Mouse (Mus musculus) kidney, adult 2 months (tissue): ENCODE measurements around the gene Gnb1. TPM values are rescaled to one million over a fixed set of nuclear protein-coding genes. Genes with fewer than 3 reads are reported as not detected.
A peak's percentile ranks its signal among the peaks of the same experiment; 100 is the strongest.
"Not testable (repeated sequence)": the region's sequence is repeated elsewhere in the genome, so short reads cannot be mapped to it uniquely, and the experiment has no call there.

Experiments
- DNase-seq: peaks from one replicate; pipeline ENCODE4 v3.0.0; 2021
- H3K27ac ChIP-seq: fragments of 200-500 bp; 2 replicates; pipeline ENCODE4 v1.5.1; 2012; ENCODE audit warnings: low read depth, low read length, control low read depth, inconsistent platforms; ENCODE audit not compliant: insufficient read depth
- H3K27me3 ChIP-seq: fragments of 200-500 bp; replicated peaks from 2 replicates; pipeline ENCODE4 v1.6.1; 2012; ENCODE audit warnings: mild to moderate bottlenecking, moderate library complexity, low read length, inconsistent platforms; ENCODE audit not compliant: control insufficient read depth, insufficient read depth
- H3K36me3 ChIP-seq: fragments of 200-500 bp; 2 replicates; pipeline ENCODE4 v1.6.1; 2012; ENCODE audit warnings: mild to moderate bottlenecking, moderate library complexity, low read length, inconsistent platforms; ENCODE audit not compliant: control insufficient read depth, insufficient read depth
- H3K4me1 ChIP-seq: fragments of 200-500 bp; 2 replicates; pipeline ENCODE4 v1.6.1; 2011; ENCODE audit warnings: low read length; ENCODE audit not compliant: control insufficient read depth, insufficient read depth
- H3K4me3 ChIP-seq: fragments of 200-500 bp; 2 replicates; pipeline ENCODE4 v1.5.1; 2011; ENCODE audit warnings: mild to moderate bottlenecking, low read depth, low read length, control low read depth; ENCODE audit not compliant: insufficient read depth
- CTCF ChIP-seq: fragments of 200-500 bp; conservative IDR thresholded peaks from 2 replicates; pipeline ENCODE4 v1.5.1; 2011; ENCODE audit warnings: low read depth, mild to moderate bottlenecking, control low read depth, low read length, moderate library complexity, mixed read lengths; ENCODE audit not compliant: insufficient read depth, insufficient read length
- POLR2A ChIP-seq: fragments of 200-500 bp; IDR thresholded peaks from one replicate; pipeline ENCODE4 v1.6.1; 2011; ENCODE audit warnings: low read depth, low read length, control low read depth
- WGBS: fragments of 180-500 bp; shearing (Covaris S2); methylation state at CpG from one replicate; pipeline ENCODE4 v1.1.7; 2018; 5-methylcytosine and 5-hydroxymethylcytosine counted together
- polyA plus RNA-seq: library from polyadenylated mRNA; depleted of rRNA; stranded (reverse); fragments of >200 nt; gene quantifications from 2 replicates; pipeline ENCODE4 v1.2.3, GENCODE M21; 2012

Gnb1 gene
- polyA plus RNA-seq, 1 experiment = 399 TPM

DNA sequence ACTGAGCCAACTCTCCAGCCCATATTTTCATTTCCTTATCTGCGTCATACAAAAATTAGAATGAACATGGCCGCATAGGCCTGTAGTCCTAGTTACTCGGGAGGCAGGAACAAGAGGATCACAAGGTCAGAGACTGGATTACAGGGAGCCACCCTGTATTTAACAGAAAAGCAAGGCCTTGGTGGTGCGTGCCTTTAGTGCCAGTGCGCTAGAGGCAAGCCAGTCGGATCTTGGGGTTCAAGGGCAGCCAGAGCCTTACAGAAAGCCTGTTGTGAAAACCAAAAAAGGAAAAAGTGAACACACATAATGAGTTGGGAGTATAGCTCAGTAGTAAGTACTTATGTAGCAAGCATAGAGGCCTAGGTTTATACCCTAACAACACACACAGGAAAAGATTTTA is 78.7 kb downstream of the Gnb1 start:
- Histone ChIP-seq H3K36me3 (no peaks in the 10 kb centered on the region), H3K4me1 (peaks cover 35% of the 10 kb centered on the region), H3K27me3 (no peaks in the 10 kb centered on the region), H3K4me3 (no peak overlapping the region), H3K27ac (no peak overlapping the region)
- 82% methylated on average over 6 of the region's 6 CpGs for WGBS
- TF ChIP-seq POLR2A (no peak), CTCF (no peak)
- DNase-seq = no peak

DNA sequence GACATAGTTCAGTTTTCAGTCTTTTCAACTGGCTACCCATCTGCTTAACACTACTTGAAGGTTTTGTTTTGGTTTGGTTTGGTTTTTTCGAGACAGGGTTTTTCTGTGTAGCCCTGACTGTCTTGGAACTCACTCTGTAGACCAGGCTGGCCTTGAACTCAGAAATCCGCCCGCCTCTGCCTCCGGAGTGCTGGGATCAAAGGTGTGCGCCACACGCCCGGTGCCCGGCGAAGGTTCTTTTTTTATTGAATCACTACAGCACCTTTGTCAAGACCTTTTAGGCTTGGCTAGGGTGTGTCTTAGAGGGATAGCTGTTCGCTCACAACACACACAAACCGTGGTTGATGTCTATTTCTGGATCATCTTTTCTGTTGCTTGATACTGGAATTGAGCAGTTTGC is 79.2 kb downstream of the Gnb1 start:
- H3K27me3 ChIP-seq, H3K27ac ChIP-seq, DNase-seq, H3K4me3 ChIP-seq, H3K36me3 ChIP-seq: not testable (repeated sequence)
- peaks cover 30% of the 10 kb centered on the region for H3K4me1 ChIP-seq
- WGBS = 83% methylated on average over 11 of the region's 11 CpGs

DNA sequence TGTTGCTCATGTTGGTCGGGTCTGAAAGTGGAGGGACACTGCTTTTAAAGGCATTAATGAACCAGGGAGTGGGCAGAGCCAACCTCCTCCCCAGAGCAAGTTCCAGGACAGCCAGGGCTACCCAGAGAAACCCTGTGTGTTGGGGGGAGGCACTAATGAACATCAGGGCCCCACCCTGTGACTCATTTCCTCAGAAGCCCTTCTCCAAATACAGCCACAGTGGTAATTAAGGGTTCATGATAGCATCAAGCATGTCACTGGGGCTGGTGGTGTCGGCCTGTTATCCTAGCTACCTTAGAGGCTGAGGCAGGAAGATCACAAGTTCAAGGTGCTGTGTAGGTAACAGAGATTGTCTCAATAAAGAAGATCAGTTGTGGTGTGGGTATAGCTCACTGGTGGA is 80.3 kb downstream of the Gnb1 start:
- Histone ChIP-seq H3K4me1 (peaks cover 21% of the 10 kb centered on the region), H3K27me3 (no peaks in the 10 kb centered on the region), H3K27ac (no peak overlapping the region), H3K36me3 (no peaks in the 10 kb centered on the region), H3K4me3 (no peak overlapping the region)
- 58% methylated on average over 2 of the region's 2 CpGs for WGBS
- TF ChIP-seq POLR2A (no peak), CTCF (no peak)
- no peak for DNase-seq

DNA sequence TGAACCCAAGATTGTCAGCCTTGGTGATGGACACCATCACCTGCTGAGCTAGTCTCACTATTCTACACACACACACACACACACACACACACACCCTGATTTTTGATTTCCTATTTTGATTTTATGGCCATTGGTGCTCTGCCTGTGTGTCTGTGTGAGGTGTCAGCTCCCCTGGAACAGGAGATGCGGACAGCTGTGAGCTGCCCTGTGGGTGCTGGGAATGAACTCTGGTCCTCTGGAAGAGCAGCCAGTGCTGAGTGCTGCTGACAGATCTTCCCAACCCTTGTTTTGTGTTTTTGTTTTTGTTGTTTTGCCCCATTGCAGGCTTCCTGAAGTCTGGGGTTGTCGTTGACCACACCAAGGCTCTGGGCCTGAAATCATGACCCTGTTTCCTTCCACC is 82.0 kb downstream of the Gnb1 start:
- H3K36me3 ChIP-seq = no peaks in the 10 kb centered on the region
- H3K4me1 ChIP-seq = peaks cover 26% of the 10 kb centered on the region; the same call in 1 of the 2 replicates
- TF ChIP-seq CTCF (no peak), POLR2A (no peak)
- no peak for DNase-seq
- WGBS = 68% methylated on average over 2 of the region's 2 CpGs
- no peak overlapping the region for H3K4me3 ChIP-seq
- H3K27ac ChIP-seq = no peak overlapping the region
- H3K27me3 ChIP-seq = no peaks in the 10 kb centered on the region

DNA sequence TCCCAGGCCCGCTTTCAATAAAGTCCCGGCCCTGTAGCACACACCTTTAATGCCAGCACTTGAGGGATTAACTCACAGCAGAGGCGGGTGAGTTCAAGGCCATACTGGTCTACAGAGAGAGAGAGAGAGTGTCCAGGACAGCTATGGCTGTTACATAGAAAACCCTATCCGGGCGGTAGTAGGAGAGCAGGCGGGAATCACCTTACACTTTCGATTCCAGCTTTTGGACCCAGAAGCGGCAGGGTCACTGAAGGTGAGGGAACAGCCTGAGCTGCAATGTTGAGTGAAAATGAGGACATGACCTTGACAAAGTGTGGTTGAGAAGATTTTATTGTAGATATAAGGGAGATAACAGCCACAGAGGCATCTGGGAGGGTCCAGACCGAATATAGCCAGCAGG is 82.7 kb downstream of the Gnb1 start:
- Histone ChIP-seq H3K36me3 (no peaks in the 10 kb centered on the region), H3K4me1 (peaks cover 22% of the 10 kb centered on the region; the same call in 1 of the 2 replicates), H3K27ac (no peak overlapping the region), H3K27me3 (no peaks in the 10 kb centered on the region), H3K4me3 (no peak overlapping the region)
- TF ChIP-seq POLR2A (no peak), CTCF (no peak)
- WGBS = 84% methylated on average over 9 of the region's 9 CpGs
- DNase-seq = no peak

DNA sequence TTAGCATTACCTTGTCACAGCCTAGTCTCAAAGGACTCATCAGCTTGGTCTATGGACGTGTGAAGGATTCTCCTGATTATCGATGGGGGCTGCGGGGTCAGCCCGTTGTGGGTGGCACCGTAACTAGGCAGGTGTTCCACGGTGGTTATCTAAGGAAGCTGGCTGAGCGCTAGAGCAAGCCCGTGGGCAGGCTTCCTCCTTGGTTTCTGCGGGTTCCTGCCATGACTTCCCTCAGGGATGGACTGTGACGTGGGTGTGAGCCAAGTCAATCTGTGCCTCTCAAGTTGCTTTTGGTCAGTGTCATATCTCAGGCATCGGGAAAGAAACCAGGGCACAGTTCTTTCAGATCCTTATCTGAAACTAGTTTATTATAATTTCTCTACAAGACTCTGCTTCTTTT is 83.8 kb downstream of the Gnb1 start:
- Histone ChIP-seq H3K36me3 (no peaks in the 10 kb centered on the region), H3K4me1 (peaks cover 19% of the 10 kb centered on the region; the same call in 1 of the 2 replicates), H3K4me3 (no peak overlapping the region), H3K27ac (no peak overlapping the region), H3K27me3 (no peaks in the 10 kb centered on the region)
- no peak for DNase-seq
- 77% methylated on average over 11 of the region's 11 CpGs for WGBS
- TF ChIP-seq POLR2A (no peak), CTCF (no peak)

DNA sequence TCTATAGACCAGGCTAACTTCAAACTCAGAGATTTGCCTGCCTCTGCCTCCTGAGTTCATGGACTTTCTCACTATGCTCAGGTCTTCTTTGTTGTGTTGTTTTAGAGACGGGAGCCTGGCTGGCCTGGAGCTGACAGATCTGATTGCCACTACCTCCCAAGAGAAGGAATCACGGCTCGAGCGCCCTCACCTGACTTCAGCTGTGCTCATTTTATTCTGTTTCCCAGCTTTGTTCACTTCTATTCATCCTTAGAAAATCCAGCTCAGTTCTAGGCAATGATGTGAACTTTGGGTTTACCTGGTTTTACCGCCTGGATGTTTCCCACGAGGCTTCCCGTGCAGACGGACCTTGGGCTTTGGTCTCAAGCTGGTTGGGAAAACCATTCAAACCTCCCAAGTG is 84.4 kb downstream of the Gnb1 start:
- WGBS = 71% methylated on average over 8 of the region's 8 CpGs
- TF ChIP-seq CTCF (no peak), POLR2A (no peak)
- Histone ChIP-seq H3K27me3 (no peaks in the 10 kb centered on the region), H3K4me3 (no peak overlapping the region), H3K36me3 (no peaks in the 10 kb centered on the region), H3K27ac (no peak overlapping the region), H3K4me1 (peaks cover 19% of the 10 kb centered on the region; the same call in 1 of the 2 replicates)
- peak; percentile 60 for DNase-seq

DNA sequence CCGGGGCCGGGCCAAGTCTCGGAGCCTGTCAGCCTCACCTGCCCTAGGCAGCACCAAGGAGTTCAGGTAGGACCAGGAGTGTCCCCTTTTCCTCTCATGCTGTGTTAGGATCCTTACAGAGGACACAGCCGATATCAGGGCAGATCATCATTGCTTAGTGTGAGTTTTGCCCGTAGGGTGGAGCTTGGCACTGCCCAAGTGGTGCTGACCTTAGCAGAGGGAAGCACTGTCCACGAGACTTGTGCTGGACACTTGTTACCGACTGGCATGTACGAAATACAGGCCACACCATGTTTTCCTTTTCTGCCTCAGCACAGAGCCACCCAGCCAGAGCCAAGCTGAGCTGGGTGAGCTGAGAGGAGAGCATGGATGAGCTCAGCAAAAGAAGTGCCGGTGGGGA is 86.0 kb downstream of the Gnb1 start:
- WGBS = 65% methylated on average over 9 of the region's 9 CpGs
- TF ChIP-seq CTCF (no peak), POLR2A (no peak)
- no peak overlapping the region for H3K27ac ChIP-seq
- H3K4me1 ChIP-seq = peaks cover 16% of the 10 kb centered on the region; the same call in 1 of the 2 replicates
- H3K4me3 ChIP-seq = no peak overlapping the region
- no peaks in the 10 kb centered on the region for H3K27me3 ChIP-seq
- peak; percentile 71 for DNase-seq
- no peaks in the 10 kb centered on the region for H3K36me3 ChIP-seq
